Mouse (Mus musculus) stomach, postnatal 0 days (tissue): ENCODE data around the gene Mkln1.

ENCODE experiments used
- CTCF ChIP-seq: IDR thresholded peaks from 2 replicates; pipeline ENCODE4 v1.5.1; 2016; ENCODE audit warnings: antibody characterized with exemption, low read depth, mild to moderate bottlenecking, moderate library complexity
- EP300 ChIP-seq: optimal IDR thresholded peaks from 2 replicates; pipeline ENCODE3; 2016; ENCODE audit warnings: antibody characterized with exemption

- TF ChIP-seq CTCF (no peak), EP300 (no peak)
Observed at GRCm38 (mm10) chr6:31522478-31522877, 123.9 kb downstream of the Mkln1 start.
